ENCODE assay signal across 27 mouse cellular contexts in genomic region chr1:175561806-175562205, GRCm38 (mm10). TPM values are rescaled to one million over a fixed set of nuclear protein-coding genes. Genes with fewer than 3 reads are reported as not detected.
"Had no signal": no experiment of that assay in that cellular context is flagged by ENCODE, and none has a peak within 500 bp of the region (broad histone marks: within the 10 kb centered on the region; RNA-seq: fewer than 3 reads in every experiment).

No protein-coding gene starts in this region.

- H3K9me3 ChIP-seq: embryonic facial prominence, embryonic 10.5 days; embryonic facial prominence, embryonic 12.5 days; embryonic facial prominence, embryonic 13.5 days; embryonic facial prominence, embryonic 15.5 days; forebrain, embryonic 10.5 days; forebrain, embryonic 12.5 days; forebrain, embryonic 13.5 days; forebrain, embryonic 15.5 days had no signal

- DNase-seq: cerebellum, adult 8-10 months; cerebellum, adult 9-10 months; cerebellum, adult 9-11 months; cerebellum, postnatal 10 days; cerebellum, postnatal 14 days; cerebellum, postnatal 25 days; cerebellum, postnatal 36 days; embryo, embryonic 11 days; forebrain, postnatal 0 days; gastrocnemius, adult 2 months; gastrocnemius, postnatal 10 days; gastrocnemius, postnatal 14 days; gastrocnemius, postnatal 25 days; gastrocnemius, postnatal 36 days; heart, adult 18-20 months; heart, adult 2 months had no signal

- H3K9ac ChIP-seq: embryonic facial prominence, embryonic 12.5 days; embryonic facial prominence, embryonic 13.5 days; embryonic facial prominence, embryonic 15.5 days; forebrain, embryonic 12.5 days; forebrain, embryonic 13.5 days; forebrain, embryonic 15.5 days; forebrain, postnatal 0 days had no signal

- H3K4me3 ChIP-seq: embryonic facial prominence, embryonic 10.5 days; embryonic facial prominence, embryonic 12.5 days; embryonic facial prominence, embryonic 13.5 days; embryonic facial prominence, embryonic 15.5 days; erythroblast, embryonic 14.5 days; forebrain, embryonic 10.5 days; forebrain, embryonic 12.5 days; forebrain, embryonic 13.5 days; forebrain, embryonic 15.5 days; gastrocnemius, adult 2 months; heart, adult 2 months had no signal

- H3K36me3 ChIP-seq: embryonic facial prominence, embryonic 10.5 days; embryonic facial prominence, embryonic 12.5 days; embryonic facial prominence, embryonic 13.5 days; embryonic facial prominence, embryonic 15.5 days; forebrain, embryonic 10.5 days; forebrain, embryonic 12.5 days; forebrain, embryonic 15.5 days had no signal

- H3K27me3 ChIP-seq: embryonic facial prominence, embryonic 12.5 days; embryonic facial prominence, embryonic 13.5 days; embryonic facial prominence, embryonic 15.5 days; forebrain, embryonic 12.5 days; forebrain, embryonic 13.5 days; forebrain, embryonic 15.5 days had no signal

- H3K27ac ChIP-seq: embryonic facial prominence, embryonic 10.5 days; embryonic facial prominence, embryonic 12.5 days; embryonic facial prominence, embryonic 13.5 days; embryonic facial prominence, embryonic 15.5 days; forebrain, embryonic 10.5 days; forebrain, embryonic 12.5 days; forebrain, embryonic 13.5 days; forebrain, embryonic 15.5 days; gastrocnemius, adult 2 months; heart, adult 2 months had no signal

- H3K4me2 ChIP-seq: embryonic facial prominence, embryonic 12.5 days; embryonic facial prominence, embryonic 13.5 days; embryonic facial prominence, embryonic 15.5 days; forebrain, embryonic 12.5 days; forebrain, embryonic 13.5 days; forebrain, embryonic 15.5 days had no signal

- ATAC-seq: forebrain, embryonic 13.5 days; forebrain, embryonic 14.5 days; forebrain, embryonic 15.5 days; forebrain, embryonic 16.5 days; forebrain, postnatal 0 days had no signal

- H3K4me1 ChIP-seq: embryonic facial prominence, embryonic 12.5 days; embryonic facial prominence, embryonic 15.5 days; forebrain, embryonic 10.5 days; forebrain, embryonic 12.5 days; forebrain, embryonic 13.5 days; forebrain, embryonic 15.5 days had no signal

RNA-seq across cellular contexts. Expression of gene Kmo, which starts 58.4 kb away (rescaled TPM):
- total RNA-seq: forebrain, postnatal 0 days had no signal
- polyA plus RNA-seq: embryonic facial prominence, embryonic 10.5 days; erythroblast, embryonic 14.5 days; forebrain, embryonic 13.5 days; forebrain, embryonic 14.5 days; forebrain, embryonic 15.5 days; forebrain, embryonic 16.5 days; forebrain, postnatal 0 days had no signal
